Mouse (Mus musculus) lung, adult 2 months (tissue): ENCODE measurements at regions not wholly inside any gene's neighbourhood (a gene's known extent, or its start where the extent isn't known, plus 50 kb on each side); places are given as distances from the start of the nearest gene placed in this dataset.

Experiments
- CTCF ChIP-seq: fragments of 200-500 bp; IDR thresholded peaks from 2 replicates; pipeline ENCODE4 v1.5.1; 2011; ENCODE audit warnings: mild to moderate bottlenecking, low read length, control low read depth; ENCODE audit not compliant: insufficient read depth
- POLR2A ChIP-seq: fragments of 200-500 bp; IDR thresholded peaks from 2 replicates; pipeline ENCODE4 v1.6.1; 2011; ENCODE audit warnings: low read depth, mild to moderate bottlenecking, control low read depth, low read length, borderline replicate concordance; ENCODE audit errors: extremely low read depth

DNA sequence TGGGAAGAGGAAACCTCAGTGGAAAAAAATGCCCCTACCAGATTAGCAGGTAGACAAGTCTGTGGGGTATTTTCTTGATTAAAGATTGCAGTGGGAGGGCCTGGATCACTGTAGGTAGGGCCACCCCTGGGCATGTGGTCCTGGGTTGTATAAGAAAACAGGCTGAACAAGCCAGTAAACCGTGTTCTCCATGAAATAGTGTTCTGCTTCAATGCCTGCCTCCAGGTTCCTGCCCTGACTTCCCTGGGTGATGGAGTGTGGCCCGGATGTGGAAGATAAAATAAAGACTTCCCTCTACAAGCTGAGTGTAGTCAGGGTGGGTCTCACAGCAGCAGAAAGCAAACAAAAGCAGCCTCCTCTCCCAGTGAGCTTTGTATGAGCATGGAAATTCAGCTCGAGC is 231.6 kb downstream of the Bcl11b start:
- TF ChIP-seq POLR2A (no peak), CTCF (no peak)
